Mouse (Mus musculus) forebrain, postnatal 0 days (tissue): ENCODE measurements around the gene Cenps. TPM values are rescaled to one million over a fixed set of nuclear protein-coding genes. Genes with fewer than 3 reads are reported as not detected.

Experiments
- ATAC-seq: fragments of 200-750 bp; cut with Nextera tagmentation; 2 replicates; pipeline ENCODE4 v1.8.0; 2017; ENCODE audit warnings: mild to moderate bottlenecking, moderate library complexity
- DNase-seq: peaks from one replicate; pipeline ENCODE4 v3.0.0-alpha.2; 2015
- H3K27ac ChIP-seq: fragments of 300-500 bp; sonication (generic); 2 replicates; pipeline ENCODE4 v1.5.1; 2014; ENCODE audit warnings: low read depth, mild to moderate bottlenecking, antibody characterized with exemption, low read length, moderate library complexity, mixed read lengths
- H3K27me3 ChIP-seq: fragments of 300-500 bp; sonication (generic); 2 replicates; pipeline ENCODE4 v1.6.1; 2014; ENCODE audit warnings: mild to moderate bottlenecking, low read length, mixed read lengths; ENCODE audit not compliant: insufficient read depth
- H3K36me3 ChIP-seq: fragments of 300-500 bp; sonication (generic); 2 replicates; pipeline ENCODE4 v1.6.1; 2014; ENCODE audit warnings: mild to moderate bottlenecking, moderate library complexity; ENCODE audit not compliant: insufficient read depth
- H3K4me1 ChIP-seq: fragments of 300-500 bp; sonication (generic); 2 replicates; pipeline ENCODE4 v1.6.1; 2014; ENCODE audit warnings: antibody characterized with exemption; ENCODE audit not compliant: insufficient read depth
- H3K4me2 ChIP-seq: fragments of 300-500 bp; sonication (generic); 2 replicates; pipeline ENCODE4 v1.6.1; 2014; ENCODE audit warnings: low read depth, mild to moderate bottlenecking, moderate library complexity
- H3K4me3 ChIP-seq: fragments of 300-500 bp; sonication (generic); 2 replicates; pipeline ENCODE4 v1.5.1; 2014; ENCODE audit warnings: low read depth, low read length, mixed read lengths
- H3K9ac ChIP-seq: fragments of 300-500 bp; sonication (generic); 2 replicates; pipeline ENCODE4 v1.6.1; 2014; ENCODE audit warnings: mild to moderate bottlenecking
- H3K9me3 ChIP-seq: fragments of 300-500 bp; sonication (generic); 2 replicates; pipeline ENCODE4 v1.6.1; 2016; ENCODE audit warnings: low read length
- CTCF ChIP-seq: sonication (generic); IDR thresholded peaks from 2 replicates; pipeline ENCODE4 v1.5.1; 2016; ENCODE audit warnings: antibody characterized with exemption, control low read depth, low read depth
- WGBS: fragments of 180-500 bp; shearing (Covaris S2); extraction: QIAGEN DNeasy Blood & Tissue Kit; methylation state at CpG from one replicate; pipeline ENCODE4 v1.1.7; 2014; 5-methylcytosine and 5-hydroxymethylcytosine counted together
- polyA plus RNA-seq: library from polyadenylated mRNA; unstranded; fragments of >200 nt; fragmentation: Nextera tagmentation; extraction: Ambion mirVana; gene quantifications from 2 replicates; pipeline ENCODE4 v1.2.1, GENCODE M21; 2015
- total RNA-seq: library from RNA; depleted of rRNA; stranded (reverse); fragments of >200 nt; gene quantifications from 2 replicates; pipeline ENCODE4 v1.2.3, GENCODE M21; 2014

The Cenps gene
- total and polyA plus RNA-seq, 2 experiments from 2014 or later = 6.5 to 15.9 TPM

DNA sequence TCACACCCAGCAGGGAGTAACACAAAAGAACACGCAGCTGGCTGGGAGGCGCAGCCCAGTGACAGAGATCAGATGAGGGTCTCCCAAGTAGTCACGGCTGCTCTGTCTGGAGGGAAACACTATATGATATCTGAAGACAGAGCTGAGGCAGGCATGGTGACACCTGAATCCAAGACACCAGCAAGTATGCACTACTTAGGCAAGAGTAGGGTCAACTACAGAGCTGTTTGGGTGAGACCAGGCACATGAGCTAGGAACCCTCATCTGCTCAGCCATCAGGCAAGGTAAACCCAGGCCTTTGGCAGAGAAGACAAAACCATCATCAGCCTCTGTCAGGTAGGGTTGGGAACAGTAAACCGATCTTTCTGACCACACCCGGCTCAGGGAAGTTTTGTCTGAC, 4.0 kb downstream of the Cenps start:
- Histone ChIP-seq H3K36me3 (peaks cover 13% of the 10 kb centered on the region; the same call in 1 of the 2 replicates), H3K27ac (no peak overlapping the region), H3K4me3 (no peak overlapping the region), H3K27me3 (no peaks in the 10 kb centered on the region), H3K9me3 (no peaks in the 10 kb centered on the region), H3K4me2 (no peak overlapping the region), H3K9ac (no peak overlapping the region), H3K4me1 (peaks cover 5% of the 10 kb centered on the region; the same call in 1 of the 2 replicates)
- no peak for TF ChIP-seq CTCF
- WGBS = 81% methylated on average over 5 of the region's 5 CpGs
- DNase-seq = no peak
- ATAC-seq = no peak

DNA sequence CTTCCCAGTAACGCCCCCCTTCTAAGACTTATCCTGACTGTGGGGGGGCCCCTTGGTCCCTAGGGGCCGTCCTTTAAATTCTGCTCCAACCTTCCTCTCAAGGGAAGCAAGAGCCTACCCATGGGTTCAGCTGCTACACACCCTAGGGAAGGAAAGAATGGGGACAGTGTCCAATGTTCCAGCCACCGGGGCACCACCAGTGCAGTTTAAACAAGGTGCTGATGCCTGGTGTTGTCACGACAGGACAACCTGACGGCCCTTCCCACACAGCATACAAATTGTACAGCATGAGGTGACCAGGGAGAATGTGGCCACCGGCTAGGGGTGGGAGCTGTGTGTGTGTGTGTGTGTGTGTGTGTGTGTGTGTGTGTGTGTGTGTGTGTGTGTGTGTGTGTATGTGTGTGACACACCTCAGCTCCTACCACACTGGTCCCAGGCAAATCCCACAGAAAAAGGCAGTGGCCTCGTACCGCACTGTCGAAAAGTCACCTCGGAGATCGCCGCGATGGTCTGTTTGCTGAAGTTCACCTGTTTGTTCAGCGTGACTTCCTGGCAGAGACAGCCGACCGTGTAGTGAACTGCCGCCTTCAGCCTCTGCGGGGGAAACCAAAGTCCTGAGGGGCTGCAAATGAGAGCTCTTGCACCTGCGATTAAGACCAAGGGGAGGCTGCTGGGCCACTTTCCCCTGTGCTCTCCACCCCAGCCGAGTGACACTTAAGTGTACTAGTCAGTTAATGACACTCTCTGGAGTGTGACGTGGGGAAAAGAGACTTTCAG, 5.5 kb downstream of the Cenps start:
- no peak overlapping the region for H3K4me3 ChIP-seq
- DNase-seq (no peak), ATAC-seq (no peak)
- no peaks in the 10 kb centered on the region for H3K9me3 ChIP-seq
- TF ChIP-seq CTCF = no peak
- WGBS = 89% methylated on average over 21 of the region's 21 CpGs
- no peak overlapping the region for H3K27ac ChIP-seq
- peaks cover 5% of the 10 kb centered on the region; the same call in 1 of the 2 replicates for H3K4me1 ChIP-seq
- H3K27me3 ChIP-seq = no peaks in the 10 kb centered on the region
- no peak overlapping the region for H3K4me2 ChIP-seq
- H3K36me3 ChIP-seq = peaks cover 17% of the 10 kb centered on the region
- H3K9ac ChIP-seq = no peak overlapping the region

DNA sequence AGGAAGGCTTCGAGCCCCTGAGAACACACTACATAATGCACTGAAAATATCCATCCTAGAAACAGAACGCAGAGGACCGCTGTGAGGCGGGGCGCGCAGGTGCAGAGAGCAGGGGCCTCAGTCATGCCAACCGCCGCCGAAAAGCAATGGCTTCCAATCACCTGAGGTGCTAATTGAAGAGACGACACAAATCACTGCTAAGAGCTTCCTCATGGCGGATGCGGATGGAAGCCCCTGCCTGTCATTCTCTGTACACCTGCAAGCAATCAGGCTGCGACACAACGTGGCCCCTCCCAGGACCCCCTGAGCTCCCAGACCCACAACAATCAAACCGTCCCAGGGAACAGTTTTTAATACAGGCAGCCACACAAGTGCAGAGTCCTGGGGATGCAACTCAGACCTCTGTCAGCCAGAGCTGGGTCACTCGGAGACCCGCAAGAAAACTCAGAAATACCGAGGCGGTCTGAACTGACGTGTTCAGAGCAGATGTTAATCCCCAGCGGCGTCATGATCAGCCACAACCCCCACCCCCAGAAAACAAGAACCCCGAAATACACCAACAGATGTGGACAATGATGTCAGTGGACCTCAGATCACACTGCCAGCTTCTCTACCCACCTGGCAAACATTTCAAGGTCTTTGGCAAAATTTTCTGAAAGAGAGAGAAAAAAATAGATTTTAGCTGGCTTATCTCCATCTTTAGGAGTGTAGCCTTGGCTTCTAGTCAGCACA, 6.2 kb downstream of the Cenps start:
- ATAC-seq = no peak

GRCm38 (mm10) chr4:149128467-149128866, 9.0 kb downstream of the Cenps start:
- Histone ChIP-seq H3K4me2 (no peak overlapping the region), H3K27me3 (no peaks in the 10 kb centered on the region), H3K36me3 (peaks cover 17% of the 10 kb centered on the region), H3K27ac (no peak overlapping the region), H3K4me1 (no peaks in the 10 kb centered on the region), H3K9me3 (no peaks in the 10 kb centered on the region), H3K9ac (no peak overlapping the region), H3K4me3 (no peak overlapping the region)
- 85% methylated on average over 18 of the region's 18 CpGs for WGBS
- DNase-seq (no peak), ATAC-seq (no peak)
- no peak for TF ChIP-seq CTCF

More for the DNA sequence above, 6.2 kb downstream of the Cenps start:
- H3K4me1 ChIP-seq = no peaks in the 10 kb centered on the region
- WGBS = 89% methylated on average over 23 of the region's 23 CpGs
- H3K9me3 ChIP-seq = no peaks in the 10 kb centered on the region
- DNase-seq = no peak
- H3K4me2 ChIP-seq = no peak overlapping the region
- H3K9ac ChIP-seq = no peak overlapping the region
- peaks cover 17% of the 10 kb centered on the region for H3K36me3 ChIP-seq
- no peaks in the 10 kb centered on the region for H3K27me3 ChIP-seq
- TF ChIP-seq CTCF = no peak
- H3K27ac ChIP-seq = no peak overlapping the region
- H3K4me3 ChIP-seq = no peak overlapping the region

- WGBS = 78% methylated on average over 11 of the region's 11 CpGs
- Histone ChIP-seq H3K9me3 (no peaks in the 10 kb centered on the region), H3K9ac (no peak within 1 kb of the TSS), H3K36me3 (peaks cover 17% of the 10 kb centered on the region), H3K4me2 (no peak within 1 kb of the TSS), H3K4me1 (no peaks in the 10 kb centered on the region), H3K27me3 (no peaks in the 10 kb centered on the region), H3K27ac (no peak within 1 kb of the TSS), H3K4me3 (no peak within 1 kb of the TSS)
- ATAC-seq (peak; percentile 66), DNase-seq (no peak)
- TF ChIP-seq CTCF = no peak
Observed at GRCm38 (mm10) chr4:149126663-149127062, 10.8 kb downstream of the Cenps start, which contains the start of gene Cort. Gene Cort (minus strand): TSS chr4:149126763.

GRCm38 (mm10) chr4:149126115-149126509, 11.3 kb downstream of the Cenps start:
- no peak overlapping the region for H3K4me2 ChIP-seq
- whole genome bisulfite sequencing = 84% methylated on average over 6 of the region's 6 CpGs
- H3K9me3 ChIP-seq = no peaks in the 10 kb centered on the region
- no peak overlapping the region for H3K27ac ChIP-seq
- no peak for ATAC-seq
- TF ChIP-seq CTCF = no peak
- H3K4me3 ChIP-seq = no peak overlapping the region
- H3K9ac ChIP-seq = no peak overlapping the region
- no peaks in the 10 kb centered on the region for H3K4me1 ChIP-seq
- DNase-seq = no peak
- H3K27me3 ChIP-seq = no peaks in the 10 kb centered on the region
- H3K36me3 ChIP-seq = peaks cover 17% of the 10 kb centered on the region

DNA sequence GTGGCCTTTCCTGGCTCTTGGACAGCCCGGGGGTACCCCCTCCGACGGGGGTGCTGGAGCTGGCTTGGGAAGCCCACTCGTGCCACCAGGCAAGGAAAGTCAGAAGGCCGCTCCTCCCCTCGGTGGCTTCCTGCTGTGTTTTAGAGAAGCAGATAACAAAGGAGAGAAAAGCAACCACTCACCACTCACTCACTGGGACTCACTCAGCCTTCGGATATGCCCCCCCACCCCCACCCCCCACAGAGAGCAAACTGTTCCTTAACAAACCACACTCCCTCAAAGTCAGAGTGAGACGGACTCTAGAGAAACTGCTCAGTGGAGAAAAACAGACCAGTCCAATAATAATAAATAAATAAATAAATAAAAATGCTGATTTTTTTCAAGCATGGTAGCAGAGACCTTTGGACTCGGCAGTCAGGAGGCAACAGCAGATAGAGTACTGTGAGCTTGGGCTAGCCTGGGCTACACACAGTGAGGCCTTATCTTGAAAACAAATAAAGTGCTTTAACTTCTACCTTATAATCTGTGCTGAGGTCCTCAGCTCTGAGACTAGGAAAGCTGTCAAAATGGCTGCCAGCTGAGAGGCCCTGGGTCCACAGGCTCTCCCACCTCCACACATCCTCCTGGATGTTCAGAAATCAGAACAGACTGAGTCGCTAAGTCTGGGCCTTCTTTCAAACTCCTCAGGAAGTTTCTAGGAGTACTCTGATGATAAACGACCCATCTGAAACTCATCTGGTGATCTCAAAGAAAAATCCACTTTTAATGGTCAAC, 11.9 kb downstream of the Cenps start:
- WGBS = 42% methylated on average over 11 of the region's 11 CpGs
- H3K4me3 ChIP-seq = no peak overlapping the region
- no peaks in the 10 kb centered on the region for H3K9me3 ChIP-seq
- peaks cover 16% of the 10 kb centered on the region for H3K36me3 ChIP-seq
- ATAC-seq = no peak
- H3K27me3 ChIP-seq = no peaks in the 10 kb centered on the region
- DNase-seq = no peak
- H3K4me1 ChIP-seq = no peaks in the 10 kb centered on the region
- TF ChIP-seq CTCF = no peak
- H3K27ac ChIP-seq = no peak overlapping the region
- H3K4me2 ChIP-seq = no peak overlapping the region
- H3K9ac ChIP-seq = no peak overlapping the region
